Mouse (Mus musculus) liver, postnatal 0 days (tissue): ENCODE measurements around the gene Rbm20. TPM values are rescaled to one million over a fixed set of nuclear protein-coding genes. Genes with fewer than 3 reads are reported as not detected.

Source experiments
- ATAC-seq: fragments of 200-750 bp; cut with Nextera tagmentation; 2 replicates; pipeline ENCODE4 v1.8.0; 2017; ENCODE audit warnings: mild to moderate bottlenecking, moderate library complexity
- DNase-seq: peaks from one replicate; pipeline ENCODE4 v3.0.0-alpha.2; 2016
- H3K27ac ChIP-seq: fragments of 300-500 bp; sonication (generic); 2 replicates; pipeline ENCODE4 v1.5.1; 2014; ENCODE audit warnings: antibody characterized with exemption, moderate library complexity, mild to moderate bottlenecking, low read depth
- H3K27me3 ChIP-seq: fragments of 300-500 bp; sonication (generic); 2 replicates; pipeline ENCODE4 v1.6.1; 2014; ENCODE audit warnings: low read length, control low read depth, mixed read lengths; ENCODE audit not compliant: insufficient read depth
- H3K36me3 ChIP-seq: fragments of 300-500 bp; sonication (generic); replicated peaks from 2 replicates; pipeline ENCODE4 v1.6.1; 2014; ENCODE audit warnings: mild to moderate bottlenecking, control low read depth, low read length, moderate library complexity, mixed read lengths; ENCODE audit not compliant: insufficient read depth
- H3K4me1 ChIP-seq: fragments of 300-500 bp; sonication (generic); 2 replicates; pipeline ENCODE4 v1.6.1; 2014; ENCODE audit warnings: antibody characterized with exemption, mild to moderate bottlenecking, control low read depth; ENCODE audit not compliant: insufficient read depth
- H3K4me2 ChIP-seq: fragments of 300-500 bp; sonication (generic); 2 replicates; pipeline ENCODE4 v1.6.1; 2014; ENCODE audit warnings: low read depth, mild to moderate bottlenecking, low read length, moderate library complexity, mixed read lengths
- H3K4me3 ChIP-seq: fragments of 300-500 bp; sonication (generic); 2 replicates; pipeline ENCODE4 v1.5.1; 2014; ENCODE audit warnings: low read depth, low read length
- H3K9ac ChIP-seq: fragments of 300-500 bp; sonication (generic); replicated peaks from 2 replicates; pipeline ENCODE4 v1.6.1; 2014; ENCODE audit warnings: mild to moderate bottlenecking, moderate library complexity
- H3K9me3 ChIP-seq: fragments of 300-500 bp; sonication (generic); 2 replicates; pipeline ENCODE4 v1.6.1; 2016; ENCODE audit warnings: mild to moderate bottlenecking, control low read depth, low read length, mixed read lengths
- CTCF ChIP-seq: sonication (generic); IDR thresholded peaks from 2 replicates; pipeline ENCODE4 v1.5.1; 2016; ENCODE audit warnings: antibody characterized with exemption, low read depth
- EP300 ChIP-seq: IDR thresholded peaks from 2 replicates; pipeline ENCODE4 v1.6.1; 2016; ENCODE audit warnings: antibody characterized with exemption, low read depth, mild to moderate bottlenecking
- WGBS: fragments of 180-500 bp; shearing (Covaris S2); extraction: QIAGEN DNeasy Blood & Tissue Kit; methylation state at CpG from one replicate; pipeline ENCODE4 v1.1.7; 2014; ENCODE audit not compliant: insufficient replicate concordance; 5-methylcytosine and 5-hydroxymethylcytosine counted together
- polyA plus RNA-seq: library from polyadenylated mRNA; unstranded; fragments of >200 nt; fragmentation: Nextera tagmentation; extraction: Ambion mirVana; gene quantifications from 2 replicates; pipeline ENCODE4 v1.2.1, GENCODE M21; 2015

The Rbm20 gene
- polyA plus RNA-seq, 1 experiment from 2014 or later, result 0.16 TPM

GRCm38 (mm10) chr19:53857962-53858361, 180.9 kb downstream of the Rbm20 start:
- no peak overlapping the region for H3K9ac ChIP-seq

GRCm38 (mm10) chr19:53859149-53859548, 182.0 kb downstream of the Rbm20 start:
- no peak for TF ChIP-seq EP300
- no peak for TF ChIP-seq CTCF
- Histone ChIP-seq H3K27me3 (no peaks in the 10 kb centered on the region), H3K4me3 (no peak overlapping the region), H3K9me3 (no peaks in the 10 kb centered on the region), H3K4me2 (peak overlapping the region; percentile 49), H3K36me3 (no peaks in the 10 kb centered on the region), H3K4me1 (peaks cover 7% of the 10 kb centered on the region), H3K9ac (no peak overlapping the region), H3K27ac (no peak overlapping the region)
- DNase-seq (peak; percentile 72), ATAC-seq (peak; percentile 82)
- WGBS, result 34% methylated on average over 9 of the region's 9 CpGs

More at GRCm38 (mm10) chr19:53857962-53858361, 180.9 kb downstream of the Rbm20 start:
- no peak for DNase-seq
- Histone ChIP-seq H3K4me3 (no peak overlapping the region), H3K27ac (no peak overlapping the region), H3K27me3 (no peaks in the 10 kb centered on the region), H3K36me3 (no peaks in the 10 kb centered on the region), H3K4me1 (peaks cover 7% of the 10 kb centered on the region), H3K4me2 (no peak overlapping the region), H3K9me3 (no peaks in the 10 kb centered on the region)
- no peak for TF ChIP-seq CTCF
- no peak for TF ChIP-seq EP300
- WGBS, result 61% methylated on average over 6 of the region's 6 CpGs
- ATAC-seq, result no peak

- H3K27me3 ChIP-seq, result no peaks in the 10 kb centered on the region
- no peak overlapping the region for H3K4me3 ChIP-seq
- TF ChIP-seq CTCF (no peak), EP300 (no peak)
- 73% methylated on average over 7 of the region's 7 CpGs for WGBS
- no peaks in the 10 kb centered on the region for H3K36me3 ChIP-seq
- H3K9ac ChIP-seq, result no peak overlapping the region
- no peak for ATAC-seq
- H3K9me3 ChIP-seq, result no peaks in the 10 kb centered on the region
- H3K4me1 ChIP-seq, result peaks cover 7% of the 10 kb centered on the region
- DNase-seq, result no peak
- peak overlapping the region; percentile 49; the same call in 1 of the 2 replicates for H3K4me2 ChIP-seq
- no peak overlapping the region for H3K27ac ChIP-seq
Measured at GRCm38 (mm10) chr19:53859593-53859992, 182.5 kb downstream of the Rbm20 start.

GRCm38 (mm10) chr19:53861346-53861745, 184.2 kb downstream of the Rbm20 start:
- 83% methylated on average over 7 of the region's 7 CpGs for WGBS
- Histone ChIP-seq H3K4me3 (no peak overlapping the region), H3K27me3 (no peaks in the 10 kb centered on the region), H3K9ac (no peak overlapping the region), H3K36me3 (no peaks in the 10 kb centered on the region), H3K4me2 (no peak overlapping the region), H3K4me1 (peaks cover 7% of the 10 kb centered on the region), H3K27ac (no peak overlapping the region), H3K9me3 (no peaks in the 10 kb centered on the region)
- TF ChIP-seq CTCF (no peak), EP300 (no peak)
- ATAC-seq, result no peak
- DNase-seq, result no peak

GRCm38 (mm10) chr19:53862573-53863246, 185.6 kb downstream of the Rbm20 start:
- ATAC-seq, result no peak
- Histone ChIP-seq H3K4me1 (peaks cover 7% of the 10 kb centered on the region), H3K9me3 (no peaks in the 10 kb centered on the region), H3K27me3 (no peaks in the 10 kb centered on the region), H3K4me3 (no peak overlapping the region), H3K4me2 (no peak overlapping the region), H3K27ac (no peak overlapping the region), H3K36me3 (no peaks in the 10 kb centered on the region), H3K9ac (no peak overlapping the region)
- WGBS, result 61% methylated on average over 8 of the region's 8 CpGs
- DNase-seq, result no peak
- TF ChIP-seq EP300, result no peak
- no peak for TF ChIP-seq CTCF

GRCm38 (mm10) chr19:53867238-53867637, 190.1 kb downstream of the Rbm20 start:
- H3K9me3 ChIP-seq, result no peaks in the 10 kb centered on the region
- H3K36me3 ChIP-seq, result no peaks in the 10 kb centered on the region
- no peak overlapping the region for H3K4me2 ChIP-seq
- no peaks in the 10 kb centered on the region for H3K4me1 ChIP-seq
- H3K27me3 ChIP-seq, result no peaks in the 10 kb centered on the region
- ATAC-seq, result no peak
- H3K27ac ChIP-seq, result no peak overlapping the region
- no peak for DNase-seq
- TF ChIP-seq CTCF (no peak), EP300 (no peak)
- H3K9ac ChIP-seq, result no peak overlapping the region
- no peak overlapping the region for H3K4me3 ChIP-seq
